Mouse (Mus musculus): ENCODE data around the gene Rnf41. TPM values are rescaled to one million over a fixed set of nuclear protein-coding genes. Genes with fewer than 3 reads are reported as not detected.

The Rnf41 gene
- total and polyA plus RNA-seq, 3 experiments, result 27.4 to 28.1 TPM; not detected in 1

DNA sequence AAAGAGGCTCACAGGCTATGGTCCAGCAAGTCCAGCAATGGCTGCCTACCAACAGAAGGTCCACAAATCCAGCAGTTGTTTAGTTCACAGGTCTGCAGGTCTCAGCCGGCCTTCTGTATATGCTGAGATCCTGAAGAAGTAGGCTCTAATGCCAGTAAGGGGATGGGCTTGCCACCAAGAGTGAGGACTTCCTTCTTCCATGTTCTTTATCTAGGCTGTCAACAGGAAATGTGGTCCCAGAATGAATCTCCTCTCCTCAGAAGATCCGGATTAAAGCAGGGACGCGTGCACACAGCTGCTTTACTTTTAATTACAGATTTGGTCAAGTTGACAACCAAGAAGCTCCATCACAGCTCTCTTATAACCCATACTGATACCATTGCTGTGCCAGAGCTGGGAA lies 34.0 kb downstream of the Rnf41 start:
- Histone ChIP-seq H3K79me2 (ENCODE audit: control insufficient read depth, insufficient read depth, low read length, poor library complexity) (no peaks in the 10 kb centered on the region), H3K4me3 (ENCODE audit: control insufficient read depth in 1 of 2, insufficient read depth in 1 of 2, low read depth in 2 of 2, low read length in 2 of 2) (no peak overlapping the region), H3K9ac (ENCODE audit: control insufficient read depth, low read depth, low read length, poor library complexity, severe bottlenecking) (no peak overlapping the region), H3K36me3 (ENCODE audit: control insufficient read depth in 1 of 2, insufficient read depth in 2 of 2, low read length in 2 of 2) (peaks cover 0 to 11% of the 10 kb centered on the region in 2 experiments; a peak in 2 of 4 replicates), H3K27me3 (ENCODE audit: control insufficient read depth in 1 of 2, insufficient read depth in 2 of 2, low read length in 2 of 2) (no peaks in the 10 kb centered on the region), H3K4me1 (ENCODE audit: control insufficient read depth in 1 of 2, insufficient read depth in 2 of 2, low read length in 2 of 2) (peaks cover 5 to 14% of the 10 kb centered on the region in 2 experiments), H3K9me3 (replicated peaks; ENCODE audit: insufficient read depth, low read length) (no peaks in the 10 kb centered on the region), H3K27ac (ENCODE audit: control insufficient read depth, low read depth, low read length) (no peak overlapping the region)
- peak; percentile 42 for DNase-seq (ENCODE audit: low read depth, low spot score)
- TF ChIP-seq POLR2AphosphoS2 (IDR thresholded peaks at IDR 0.05; ENCODE audit: low read length) (no peak), ELF1 (IDR thresholded peaks at IDR 0.05; ENCODE audit: low read depth, low read length) (0 out of 2 replicates have a peak, but pooled peaks have one; percentile 15), TAL1 (IDR thresholded peaks at IDR 0.05; ENCODE audit: low read length) (no peak), USF2 (IDR thresholded peaks at IDR 0.05; ENCODE audit: borderline replicate concordance in 1 of 2, insufficient read depth in 1 of 2, low read depth in 1 of 2, low read length in 2 of 2) (no peak), E2F4 (IDR thresholded peaks at IDR 0.05; ENCODE audit: borderline replicate concordance, low read depth, low read length) (no peak), GATA1 (IDR thresholded peaks at IDR 0.05; ENCODE audit: low read depth, low read length) (0 out of 2 replicates have a peak, but pooled peaks have one; percentile 35), KAT2A (conservative IDR thresholded peaks at IDR 0.05; ENCODE audit: low read depth, low read length) (no peak), GABPA (IDR thresholded peaks at IDR 0.05; ENCODE audit: low read depth, low read length) (no peak), USF1 (IDR thresholded peaks at IDR 0.05; ENCODE audit: low read depth, low read length) (no peak), RCOR1 (IDR thresholded peaks at IDR 0.05; ENCODE audit: low read depth, low read length) (peak; percentile 78)

- TF ChIP-seq POLR2AphosphoS5 (IDR thresholded peaks at IDR 0.05; ENCODE audit: borderline replicate concordance, low read depth, low read length) (no peak), ELF1 (IDR thresholded peaks at IDR 0.05; ENCODE audit: low read depth, low read length) (no peak), SMC3 (IDR thresholded peaks at IDR 0.05; ENCODE audit: low read depth, low read length) (no peak), NRF1 (IDR thresholded peaks at IDR 0.05; ENCODE audit: insufficient read depth, low read depth, low read length, poor library complexity, severe bottlenecking) (no peak), ZMIZ1 (IDR thresholded peaks at IDR 0.05; ENCODE audit: low read depth, low read length) (no peak), JUND (IDR thresholded peaks at IDR 0.05; ENCODE audit: low read depth, low read length) (no peak), TBP (IDR thresholded peaks at IDR 0.05; ENCODE audit: low read depth, low read length) (no peak), BHLHE40 (IDR thresholded peaks at IDR 0.05; ENCODE audit: borderline replicate concordance, low read depth, low read length) (no peak), MYB (IDR thresholded peaks at IDR 0.05; ENCODE audit: low read depth, low read length) (no peak), NELFE (IDR thresholded peaks at IDR 0.05; ENCODE audit: low read depth, low read length) (no peak)
- H3K27ac ChIP-seq (ENCODE audit: control insufficient read depth, low read depth, low read length), result no peak overlapping the region
- H3K36me3 ChIP-seq (ENCODE audit: control insufficient read depth in 1 of 2, insufficient read depth in 2 of 2, low read length in 2 of 2), result no peaks in the 10 kb centered on the region
- no peaks in the 10 kb centered on the region for H3K27me3 ChIP-seq (ENCODE audit: control insufficient read depth in 1 of 2, insufficient read depth in 2 of 2, low read length in 2 of 2)
- no peak overlapping the region for H3K9ac ChIP-seq (ENCODE audit: control insufficient read depth, low read depth, low read length, poor library complexity, severe bottlenecking)
- H3K79me2 ChIP-seq (ENCODE audit: control insufficient read depth, insufficient read depth, low read length, poor library complexity), result no peaks in the 10 kb centered on the region
- no peak for DNase-seq (ENCODE audit: low read depth, low spot score)
- H3K4me1 ChIP-seq (ENCODE audit: control insufficient read depth in 1 of 2, insufficient read depth in 2 of 2, low read length in 2 of 2), result peaks cover 0 to 5% of the 10 kb centered on the region in 2 experiments; a peak in 1 of 4 replicates
- no peak overlapping the region for H3K4me3 ChIP-seq (ENCODE audit: control insufficient read depth in 1 of 2, insufficient read depth in 1 of 2, low read depth in 2 of 2, low read length in 2 of 2)
- no peaks in the 10 kb centered on the region for H3K9me3 ChIP-seq (replicated peaks; ENCODE audit: insufficient read depth, low read length)
Observed at GRCm38 (mm10) chr10:128451014-128451413, 39.6 kb downstream of the Rnf41 start.

All from MEL (cell line).